Mouse (Mus musculus) common myeloid progenitor, adult 5-6 weeks (primary cell): ENCODE data around the gene Tma16. TPM values are rescaled to one million over a fixed set of nuclear protein-coding genes. Genes with fewer than 3 reads are reported as not detected.

Experiments
- ATAC-seq: replicated peaks from 2 replicates; pipeline ENCODE4 v1.8.0; 2016; ENCODE audit warnings: low read depth, mild to moderate bottlenecking, moderate TSS enrichment, inconsistent platforms; ENCODE audit not compliant: poor library complexity, severe bottlenecking
- total RNA-seq: library from RNA; stranded (forward); fragments of 200-1000, 187-1606 nt; gene quantifications from 2 replicates; pipeline ENCODE4 v1.2.3, GENCODE M21; 2017

Gene Tma16
- total RNA-seq = 44.7 and 57.1 TPM in 2 replicates

- peak; percentile 91 for ATAC-seq
Measured at GRCm38 (mm10) chr8:66486084-66486763, at the start of gene Tma16. Tma16 (minus strand) TSS chr8:66486530.

DNA sequence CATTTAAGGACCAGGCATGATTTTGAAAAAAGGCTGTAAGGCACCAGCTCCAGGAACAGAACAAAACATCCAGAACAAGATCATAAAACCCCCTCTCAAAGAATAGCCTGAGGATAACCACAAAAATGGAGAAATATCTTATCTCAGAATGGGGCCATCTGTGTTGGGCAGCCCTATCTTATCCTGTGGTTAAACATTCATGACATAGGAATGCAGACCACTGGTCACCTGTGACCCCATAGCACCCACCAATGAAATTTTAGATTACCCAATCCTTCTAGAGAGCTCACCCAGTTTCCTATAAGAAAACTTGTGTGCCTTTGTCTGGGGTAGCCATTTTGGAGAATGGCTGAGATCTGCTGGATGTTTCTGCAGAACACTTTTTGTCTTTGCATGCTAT, 34.2 kb upstream of the Tma16 start:
- 0 out of 2 replicates have a peak, but pooled peaks have one; percentile 15 for ATAC-seq

DNA sequence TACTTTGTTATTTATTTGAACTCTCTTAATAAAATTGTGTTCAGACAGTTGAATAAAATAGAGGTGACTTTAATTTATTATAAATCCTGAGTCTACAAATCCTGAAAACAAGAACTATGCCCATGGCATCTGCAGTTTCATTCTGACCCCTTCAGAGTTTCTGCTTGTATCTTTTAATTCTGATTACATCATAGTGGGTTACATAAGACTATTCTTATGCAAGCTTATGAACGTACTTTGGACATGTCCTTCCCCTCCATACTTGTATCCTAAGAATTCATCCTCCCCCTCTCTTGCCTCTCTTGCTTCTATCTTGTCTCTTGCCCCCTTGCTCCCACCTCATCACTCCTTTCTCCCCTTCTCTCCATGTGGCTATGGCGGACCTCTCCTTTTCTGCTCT, 32.8 kb upstream of the Tma16 start:
- no peak for ATAC-seq

GRCm38 (mm10) chr8:66511537-66511936, 25.2 kb upstream of the Tma16 start, which contains the start of gene Tktl2:
Tktl2 (plus strand) TSS chr8:66511756.
- ATAC-seq = no peak

- ATAC-seq = no peak
Measured at GRCm38 (mm10) chr8:66503381-66503780, 17.1 kb upstream of the Tma16 start.

DNA sequence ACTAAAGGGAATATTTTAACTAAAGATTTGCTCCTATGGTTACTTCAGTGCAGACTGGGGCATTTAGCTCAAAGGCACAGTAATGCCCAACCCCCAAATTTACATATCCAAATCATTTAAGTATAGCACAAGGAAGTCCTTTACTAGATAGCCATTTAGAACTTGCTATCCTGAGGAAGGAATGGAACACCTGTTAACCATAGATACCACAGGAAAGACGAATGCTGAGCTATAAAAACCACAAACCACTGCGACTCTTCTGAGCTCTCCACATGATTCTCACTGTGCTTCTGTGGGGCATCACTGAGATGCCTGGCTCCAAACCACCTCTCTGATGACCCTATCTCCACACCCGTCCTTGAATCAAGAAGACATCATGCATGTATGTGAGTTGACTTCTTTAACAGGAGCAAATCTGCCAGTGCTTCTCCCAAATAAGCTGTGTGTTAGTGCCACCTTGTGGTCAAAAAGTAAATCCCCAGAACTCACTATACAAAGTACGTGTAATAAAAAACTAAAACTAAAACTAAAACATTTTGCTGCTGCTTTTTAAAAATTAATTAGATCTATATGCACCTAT, 10.8 kb upstream of the Tma16 start:
- ATAC-seq = peak; percentile 84

DNA sequence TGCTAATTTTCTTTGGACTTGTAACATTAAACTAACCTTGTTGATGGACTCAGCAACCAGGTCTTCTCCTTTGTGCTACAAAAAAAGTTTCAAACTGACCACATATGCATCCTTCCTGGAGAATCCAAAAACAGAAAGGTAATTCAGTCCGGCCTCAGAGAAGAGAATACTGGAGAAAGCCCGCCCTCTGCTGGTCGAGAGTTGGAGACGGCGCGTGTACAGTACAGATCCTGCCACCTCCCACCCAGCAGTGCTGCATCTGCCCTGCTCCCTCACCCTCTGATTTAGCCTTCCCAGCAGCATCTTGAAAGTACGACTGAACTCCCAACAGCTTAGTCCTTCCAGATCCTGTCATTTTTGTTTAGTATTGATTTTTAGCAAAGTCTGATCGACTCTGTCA, 9.4 kb upstream of the Tma16 start:
- peak; percentile 87 for ATAC-seq

GRCm38 (mm10) chr8:66494496-66494895, 8.2 kb upstream of the Tma16 start:
- no peak for ATAC-seq

GRCm38 (mm10) chr8:66490624-66491023, 4.3 kb upstream of the Tma16 start:
- ATAC-seq = peak; percentile 84

GRCm38 (mm10) chr8:66488556-66488955, 2.2 kb upstream of the Tma16 start:
- no peak for ATAC-seq

DNA sequence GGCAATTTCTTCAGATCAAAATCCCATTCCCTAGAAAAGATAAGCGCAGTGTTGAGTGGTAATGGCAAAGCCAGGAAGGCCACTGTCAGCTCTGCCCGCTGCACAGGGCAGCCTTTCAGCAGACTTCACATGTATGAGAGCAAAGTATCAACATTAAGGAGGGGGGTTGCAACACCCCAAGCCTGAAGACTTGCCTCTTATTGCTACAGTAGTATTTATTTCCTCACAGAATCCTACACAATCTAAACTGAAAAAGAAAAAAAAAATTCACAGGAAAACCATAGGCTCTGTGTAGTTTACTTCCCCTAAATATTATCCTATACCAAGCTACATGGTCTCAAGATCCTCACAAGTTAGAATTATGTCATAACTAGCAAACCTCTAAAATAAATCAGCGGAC, 9.4 kb downstream of the Tma16 start:
- ATAC-seq = no peak

DNA sequence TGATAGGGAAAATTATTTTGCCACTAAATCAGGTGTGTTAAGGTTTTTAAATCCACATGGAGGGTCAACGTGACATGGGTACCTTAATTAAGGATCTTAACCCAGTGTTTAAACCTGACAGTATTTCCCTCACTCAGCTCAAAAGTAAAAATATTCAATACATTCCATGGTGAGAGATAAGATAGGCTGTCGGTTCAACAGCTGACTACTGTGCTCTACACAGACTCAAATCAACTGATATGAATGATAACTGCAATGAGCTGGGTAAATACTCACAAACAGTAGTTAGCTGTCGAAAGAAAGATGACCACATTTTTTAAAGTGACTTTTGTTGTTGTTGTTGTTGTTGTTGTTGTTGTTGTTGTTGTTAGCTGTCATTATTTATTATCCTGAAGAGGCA, 16.5 kb downstream of the Tma16 start:
- no peak for ATAC-seq

- ATAC-seq = peak; percentile 71
Measured at GRCm38 (mm10) chr8:66457057-66457456, 29.3 kb downstream of the Tma16 start.

- ATAC-seq = peak; percentile 89
Measured at GRCm38 (mm10) chr8:66450691-66451090, 35.6 kb downstream of the Tma16 start.

- no peak for ATAC-seq
Measured at GRCm38 (mm10) chr8:66445351-66445750, 41.0 kb downstream of the Tma16 start.

DNA sequence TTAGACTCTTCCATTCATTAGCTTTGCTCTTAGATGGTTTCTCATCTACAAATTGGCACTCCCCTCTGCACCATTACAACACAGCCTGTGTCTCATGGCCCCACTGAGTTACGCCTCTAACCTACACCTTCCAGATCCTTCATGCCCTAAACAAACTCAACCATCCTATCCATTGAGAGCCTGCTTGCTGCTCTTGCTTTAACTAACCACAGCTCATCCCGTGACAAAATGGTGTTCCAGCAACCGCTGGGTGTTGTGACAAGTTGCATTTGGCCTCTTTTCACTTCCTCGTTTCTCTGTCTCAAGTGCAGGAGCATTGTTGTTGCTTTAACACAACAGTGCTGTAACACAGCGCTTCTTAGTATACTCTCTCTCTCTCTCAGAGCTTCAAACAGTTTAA, 42.2 kb downstream of the Tma16 start:
- ATAC-seq = peak; percentile 46; the same call in 1 of the 2 replicates

DNA sequence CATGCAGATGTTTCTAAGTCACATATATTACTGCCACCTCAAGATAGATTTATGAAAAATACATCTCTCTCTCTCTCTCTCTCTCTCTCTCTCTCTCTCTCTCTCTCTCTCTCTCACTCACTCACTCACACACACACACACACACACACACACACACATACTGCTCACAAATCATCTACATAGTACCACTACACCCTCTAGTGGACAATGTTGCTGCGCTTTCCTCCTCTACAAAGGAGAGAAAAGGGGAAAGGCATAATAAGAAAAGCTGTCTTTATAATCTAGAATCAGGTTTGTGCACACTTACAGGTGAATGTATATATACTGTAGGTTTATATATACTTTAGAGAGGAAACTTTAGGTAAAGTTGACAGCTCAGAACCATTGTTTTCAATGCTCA, 43.6 kb downstream of the Tma16 start:
- peak; percentile 64 for ATAC-seq

DNA sequence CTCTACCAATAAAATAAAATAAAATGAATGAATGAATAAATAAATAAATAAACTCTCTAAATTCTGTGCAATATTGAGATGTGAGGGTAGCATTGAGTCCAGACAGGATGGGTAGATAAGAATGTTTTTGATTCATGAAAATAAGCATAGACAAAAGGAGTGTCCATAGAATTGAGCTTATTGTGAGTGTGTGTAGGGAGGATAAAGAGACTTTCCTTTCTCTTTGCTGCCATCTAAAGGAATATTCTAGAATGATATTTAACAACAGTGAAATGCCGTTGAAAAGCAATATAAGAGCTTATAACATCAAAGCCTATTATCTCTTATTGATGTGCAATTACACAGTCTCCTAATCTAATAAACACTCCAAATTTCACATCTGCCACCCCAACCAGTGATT, 45.2 kb downstream of the Tma16 start:
- peak; percentile 64 for ATAC-seq

DNA sequence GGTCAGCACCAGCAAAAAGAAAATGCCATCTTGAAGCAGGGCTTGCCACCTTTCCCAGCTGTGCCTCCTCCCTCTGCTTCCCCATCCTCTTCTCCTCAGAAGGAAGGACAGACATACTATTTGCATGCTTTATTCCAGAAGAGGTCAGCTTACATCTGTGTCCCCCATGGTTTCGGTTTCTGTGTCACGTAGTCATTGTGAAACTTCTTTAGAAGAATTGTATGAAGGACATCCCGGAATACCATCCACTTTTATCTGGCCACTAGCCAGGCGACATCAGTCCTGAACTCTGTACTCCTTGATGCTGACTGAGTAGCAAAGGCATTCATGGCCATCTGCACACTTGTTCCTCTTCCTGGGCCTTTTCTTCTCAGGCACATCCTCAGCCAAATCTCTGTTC, 47.9 kb downstream of the Tma16 start:
- ATAC-seq = 0 out of 2 replicates have a peak, but pooled peaks have one; percentile 23

GRCm38 (mm10) chr8:66437929-66438328, 48.4 kb downstream of the Tma16 start:
- ATAC-seq = peak; percentile 68

DNA sequence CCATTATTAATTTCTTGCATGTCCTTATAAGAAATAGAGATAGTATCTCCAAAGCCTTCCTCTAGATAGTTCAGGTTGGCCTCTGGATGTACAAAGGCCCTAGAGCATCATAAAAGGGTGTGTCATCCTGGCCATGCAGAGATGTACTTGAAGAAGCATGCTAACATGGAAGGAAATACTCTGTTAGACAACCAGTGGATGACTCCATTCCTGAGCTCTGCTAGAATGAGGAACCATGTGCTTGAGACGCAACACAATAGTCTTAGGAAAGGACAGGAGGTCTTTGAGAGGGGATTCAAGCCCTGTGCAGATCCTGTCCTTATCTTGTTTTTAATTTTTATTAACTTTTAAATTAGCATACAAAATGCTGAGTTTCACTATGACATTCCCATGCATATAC, 49.5 kb downstream of the Tma16 start:
- ATAC-seq = no peak

GRCm38 (mm10) chr8:66433577-66433976, 52.8 kb downstream of the Tma16 start:
- ATAC-seq = no peak
